Mouse (Mus musculus) CD8-positive naive resting alpha-beta T cell, adult 2 months (primary cell): ENCODE data around the gene Kcnh3.
"Not testable (repeated sequence)": the region's sequence is repeated elsewhere in the genome, so short reads cannot be mapped to it uniquely, and the experiment has no call there.

Experiments used
- DNase-seq, 2 experiments: peaks; one replicate each; pipeline ENCODE4 v3.0.0; 2022; ENCODE audit warnings: low read depth in 2 of 2, low spot score in 2 of 2

Kcnh3 gene

GRCm38 (mm10) chr15:99238006-99238405, 13.3 kb downstream of the Kcnh3 start:
- DNase-seq = no peak

- DNase-seq = no peak
Observed at GRCm38 (mm10) chr15:99240129-99240528, 15.5 kb downstream of the Kcnh3 start.

GRCm38 (mm10) chr15:99241249-99241648, 16.6 kb downstream of the Kcnh3 start:
- DNase-seq = no peak

DNA sequence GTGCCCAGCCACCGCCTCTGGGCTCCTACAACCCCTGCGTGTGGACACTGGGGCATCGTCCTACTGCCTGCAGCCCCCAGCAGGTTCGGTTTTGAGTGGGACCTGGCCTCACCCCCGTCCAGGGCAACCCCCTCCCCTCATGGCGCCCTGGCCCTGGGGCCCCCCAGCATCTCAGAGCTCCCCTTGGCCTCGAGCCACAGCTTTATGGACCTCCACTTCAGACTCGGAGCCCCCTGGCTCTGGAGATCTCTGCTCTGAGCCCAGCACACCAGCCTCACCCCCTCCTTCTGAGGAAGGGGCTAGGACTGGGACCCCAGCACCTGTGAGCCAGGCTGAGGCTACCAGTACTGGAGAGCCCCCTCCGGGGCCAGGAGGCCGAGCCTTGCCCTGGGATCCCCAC, 17.4 kb downstream of the Kcnh3 start:
- no peak for DNase-seq

DNA sequence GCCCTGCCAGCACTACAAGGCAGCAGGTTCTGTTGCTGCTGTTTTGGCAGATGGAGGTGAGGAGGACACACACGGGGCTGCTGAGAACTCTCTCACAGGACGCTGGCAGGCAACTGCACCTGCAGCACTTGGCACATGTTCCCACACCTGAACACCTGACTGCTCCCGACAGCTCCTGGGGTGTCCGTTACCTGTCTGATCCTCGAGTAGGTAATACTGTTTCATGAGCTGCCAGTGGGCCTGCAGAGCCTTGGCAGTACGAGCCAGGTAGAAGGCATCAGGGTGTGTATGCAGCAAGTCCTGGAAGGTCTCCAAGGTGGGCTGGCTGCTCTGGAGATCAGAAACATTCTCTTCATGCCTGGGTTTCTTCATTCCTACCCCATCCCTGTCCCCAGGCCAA, 22.1 kb downstream of the Kcnh3 start:
- DNase-seq = not testable (repeated sequence)

GRCm38 (mm10) chr15:99248972-99249371, 24.3 kb downstream of the Kcnh3 start:
- no peak for DNase-seq

GRCm38 (mm10) chr15:99249938-99250337, 25.3 kb downstream of the Kcnh3 start:
- no peak for DNase-seq

DNA sequence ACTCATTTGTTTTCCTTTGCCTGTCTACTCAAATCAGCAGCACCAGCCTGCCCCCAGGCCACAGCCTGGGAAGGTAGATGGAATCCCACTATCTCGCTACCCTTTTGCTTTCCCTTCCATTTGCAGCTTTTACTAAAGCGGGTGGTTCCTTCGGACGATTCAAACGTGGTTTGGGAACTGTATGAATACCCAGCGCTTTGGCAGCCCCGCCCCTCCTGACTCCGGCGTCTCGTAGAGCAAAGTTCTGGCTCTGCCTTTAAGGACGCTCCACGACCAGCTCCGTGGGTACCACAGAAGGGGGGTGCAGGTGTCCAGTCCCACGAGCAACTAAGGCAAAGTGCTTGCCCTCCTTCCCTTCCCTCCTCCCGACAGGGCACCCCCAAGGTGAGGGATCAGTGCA, 26.4 kb downstream of the Kcnh3 start:
- not testable (repeated sequence) for DNase-seq

DNA sequence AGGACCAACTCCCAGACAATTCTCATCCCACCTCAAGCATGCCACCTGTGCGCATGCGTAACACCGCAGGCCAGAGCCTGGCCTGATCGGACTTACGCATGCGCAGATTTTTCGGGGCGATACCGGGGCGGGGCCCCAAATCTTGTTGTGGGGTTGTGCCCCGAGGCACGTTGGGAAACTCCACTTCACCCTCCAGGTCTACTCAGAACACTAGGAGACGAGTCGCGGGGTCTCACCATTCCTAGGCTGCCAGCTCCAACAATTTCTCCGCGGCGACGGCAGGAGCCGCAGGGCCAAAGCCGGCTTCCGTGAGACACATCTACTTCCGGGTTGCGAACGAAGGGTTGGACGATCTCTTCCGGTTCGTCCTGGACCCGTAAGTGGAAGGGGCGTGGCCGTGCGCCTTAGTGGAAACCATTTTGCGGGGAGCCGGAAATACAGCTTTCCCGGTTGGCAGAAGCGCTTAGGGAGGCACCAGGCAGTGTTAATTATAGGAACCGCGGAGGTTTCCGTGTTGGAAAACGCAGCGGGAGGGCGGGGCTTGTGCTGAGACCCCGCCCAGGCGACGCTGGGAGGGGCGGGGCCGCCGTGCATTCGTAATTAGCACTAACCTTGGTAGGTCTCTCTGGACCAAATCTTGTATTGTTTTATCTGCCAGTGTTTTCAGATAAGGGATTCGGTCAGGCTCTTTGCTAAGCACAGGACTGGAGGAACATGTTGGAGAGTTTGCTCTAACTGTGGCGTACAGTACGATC, 27.1 kb downstream of the Kcnh3 start, which contains the start of gene Mcrs1:
Gene Mcrs1, minus strand, starts transcription at position 336 of the 755 bp plus-strand sequence.
- DNase-seq = peak; percentile 94 to 95

DNA sequence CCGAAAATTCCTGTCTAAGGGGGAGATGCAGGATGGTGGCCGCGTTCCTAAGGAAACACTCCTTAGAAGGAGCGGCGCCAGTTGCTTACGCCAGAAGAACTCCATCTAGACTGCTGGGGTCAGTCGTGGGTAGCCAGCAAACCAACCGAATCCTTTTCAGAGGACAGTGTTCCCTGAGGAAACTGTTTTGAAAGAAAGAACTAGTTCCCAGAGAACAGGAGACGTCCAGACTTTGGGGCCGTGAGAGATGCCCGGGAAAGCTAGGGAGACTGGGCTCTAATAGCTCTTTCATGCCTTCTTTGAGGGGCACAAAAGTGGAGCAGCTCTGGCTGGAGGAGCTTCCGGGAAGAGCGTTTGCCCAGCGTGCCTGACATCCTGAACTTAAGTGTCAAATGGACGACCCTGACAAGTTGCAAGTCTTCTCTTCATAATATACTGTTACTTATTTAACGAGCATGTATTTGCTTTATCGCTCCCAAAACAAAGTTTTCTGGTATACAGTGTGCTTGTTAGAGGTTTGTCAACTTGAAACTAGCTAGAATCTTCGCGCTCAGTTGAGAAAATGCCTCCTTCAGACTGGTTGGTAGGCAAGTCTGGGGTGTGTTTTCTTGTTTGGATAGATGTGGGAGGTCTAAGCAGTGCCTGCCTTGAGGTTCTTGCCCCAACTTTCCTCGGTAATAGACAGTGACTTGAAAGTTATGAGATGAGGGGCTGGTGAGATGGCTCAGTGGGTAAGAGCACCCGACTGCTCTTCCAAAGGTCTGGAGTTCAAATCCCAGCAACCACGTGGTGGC, 27.9 kb downstream of the Kcnh3 start:
- DNase-seq = no peak

- not testable (repeated sequence) for DNase-seq
Observed at GRCm38 (mm10) chr15:99253175-99253479, 28.5 kb downstream of the Kcnh3 start.

- DNase-seq = no peak
Observed at GRCm38 (mm10) chr15:99253772-99254171, 29.1 kb downstream of the Kcnh3 start.

GRCm38 (mm10) chr15:99254477-99255005, 29.9 kb downstream of the Kcnh3 start:
- DNase-seq = no peak

DNA sequence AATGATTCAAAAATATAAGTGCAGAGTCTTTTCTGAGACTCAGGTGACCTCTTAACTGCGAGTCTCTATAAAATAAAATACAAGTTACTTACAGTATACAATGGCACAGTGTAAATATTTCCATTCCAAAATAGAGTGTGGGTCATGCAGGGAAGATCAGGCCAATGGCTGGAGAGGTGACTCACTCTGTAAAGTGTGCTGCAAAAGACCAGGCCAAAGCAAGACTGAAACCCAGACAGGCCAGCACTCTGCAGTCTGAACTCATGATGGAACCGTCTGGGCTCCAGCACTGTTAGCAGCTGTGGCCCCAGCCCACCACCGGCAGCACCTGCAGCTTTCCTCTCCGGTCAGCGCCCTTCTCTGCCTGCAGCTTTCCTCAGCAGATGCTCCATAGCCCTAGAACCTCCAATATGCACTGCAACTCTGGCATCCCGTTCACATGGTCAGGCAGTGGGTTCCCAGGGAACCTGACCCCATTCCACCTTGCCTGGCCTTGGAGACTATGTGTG, 30.6 kb downstream of the Kcnh3 start:
- no peak for DNase-seq

DNA sequence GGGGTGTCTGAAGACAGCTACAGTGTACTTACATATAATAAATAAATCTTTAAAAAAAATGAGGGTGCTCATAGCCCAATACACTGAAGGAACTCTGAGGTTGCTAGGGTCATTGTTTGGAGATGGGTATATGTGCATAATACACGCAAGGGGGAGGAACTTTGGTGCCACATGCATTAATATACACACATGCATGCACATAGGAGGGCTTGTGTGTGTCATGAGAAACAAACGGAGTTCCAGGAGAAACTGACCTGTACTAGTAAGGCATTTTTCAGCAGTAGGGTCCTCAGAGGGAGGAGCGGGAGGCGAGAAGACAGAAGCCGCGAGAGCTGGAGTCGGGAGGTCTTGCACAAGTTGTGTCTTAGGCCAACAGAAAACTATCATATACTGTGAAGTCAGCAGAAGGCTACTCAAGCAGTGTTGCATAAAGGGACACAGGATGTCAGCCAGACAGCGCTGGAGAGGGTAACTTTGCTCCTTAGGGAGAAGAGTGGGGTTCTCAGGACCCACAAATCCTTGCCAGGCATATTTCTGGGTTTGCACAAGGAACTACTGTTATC, 34.6 kb downstream of the Kcnh3 start:
- no peak for DNase-seq

DNA sequence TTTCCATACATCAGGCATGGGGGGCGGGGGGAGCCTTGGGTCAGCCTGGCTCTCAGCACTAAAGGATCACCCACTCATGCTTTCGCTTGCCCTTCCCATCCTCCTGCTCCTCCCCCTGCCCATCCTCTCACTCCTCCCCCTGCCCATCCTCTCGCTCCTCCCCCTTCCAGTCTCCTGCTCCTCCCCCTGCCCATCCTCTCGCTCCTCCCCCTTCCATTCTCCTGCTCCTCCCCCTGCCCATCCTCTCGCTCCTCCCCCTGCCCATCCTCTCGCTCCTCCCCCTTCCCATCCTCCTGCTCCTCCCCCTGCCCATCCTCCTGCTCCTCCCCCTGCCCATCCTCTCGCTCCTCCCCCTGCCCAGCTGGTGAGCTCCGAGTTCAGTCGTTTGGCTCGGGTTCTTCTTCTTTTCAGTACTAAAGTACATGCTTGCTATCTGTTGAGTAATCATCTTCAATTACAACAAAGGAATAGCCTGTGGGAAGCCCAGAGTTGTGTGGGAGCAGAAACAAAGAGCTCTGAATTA, 35.1 kb downstream of the Kcnh3 start:
- DNase-seq = no peak

GRCm38 (mm10) chr15:99262702-99263101, 38.0 kb downstream of the Kcnh3 start:
- no peak for DNase-seq

DNA sequence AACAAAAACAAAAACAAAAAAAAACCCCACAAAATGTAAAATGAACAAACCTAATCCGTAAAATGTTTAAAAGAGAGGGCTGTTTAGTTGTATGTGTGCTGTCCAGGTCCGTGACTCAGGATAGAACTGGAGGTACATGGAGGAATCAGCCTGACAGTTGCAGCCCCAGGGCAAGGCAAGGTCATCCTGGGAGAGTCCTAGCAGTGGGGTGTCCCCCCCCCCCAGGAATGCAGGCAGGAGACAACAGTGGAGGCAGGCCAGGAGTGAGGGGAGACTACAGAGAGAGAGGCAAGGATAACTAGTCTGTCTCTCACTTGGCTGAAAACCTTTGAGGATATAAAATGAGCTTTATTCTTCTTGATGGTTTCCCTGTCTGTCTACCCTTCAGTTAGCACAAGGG, 39.7 kb downstream of the Kcnh3 start:
- no peak for DNase-seq

- DNase-seq = peak; percentile 60 to 69
Observed at GRCm38 (mm10) chr15:99265679-99266078, 41.0 kb downstream of the Kcnh3 start.

- DNase-seq = peak; percentile 34 to 46
Observed at GRCm38 (mm10) chr15:99276095-99276494, 51.4 kb downstream of the Kcnh3 start.

DNA sequence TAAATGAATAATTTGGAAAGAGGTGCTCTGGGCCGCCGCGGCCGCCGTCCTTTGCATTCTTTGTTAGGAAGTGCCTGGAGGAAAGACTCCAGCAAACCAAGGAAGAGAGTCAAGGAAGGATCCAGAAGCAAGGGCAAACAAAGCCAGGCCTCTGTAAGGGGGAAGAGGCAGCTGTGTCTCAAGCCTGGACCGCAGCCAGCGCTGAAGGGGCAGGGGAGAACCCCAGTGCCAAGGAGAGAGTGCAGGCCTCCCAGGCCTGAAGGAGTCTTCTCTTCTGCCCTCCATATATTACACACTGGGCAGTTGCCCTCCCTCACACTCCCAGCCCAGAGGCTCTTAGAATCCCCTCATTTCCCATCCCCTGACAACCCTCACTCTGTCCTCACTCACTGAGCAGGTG, 53.6 kb downstream of the Kcnh3 start:
- no peak for DNase-seq
